Mouse (Mus musculus): ENCODE results near the gene Ces1a. TPM values are rescaled to one million over a fixed set of nuclear protein-coding genes. Genes with fewer than 3 reads are reported as not detected.

Ces1a gene
- total RNA-seq, 1 experiment, result 0.27 TPM

DNA sequence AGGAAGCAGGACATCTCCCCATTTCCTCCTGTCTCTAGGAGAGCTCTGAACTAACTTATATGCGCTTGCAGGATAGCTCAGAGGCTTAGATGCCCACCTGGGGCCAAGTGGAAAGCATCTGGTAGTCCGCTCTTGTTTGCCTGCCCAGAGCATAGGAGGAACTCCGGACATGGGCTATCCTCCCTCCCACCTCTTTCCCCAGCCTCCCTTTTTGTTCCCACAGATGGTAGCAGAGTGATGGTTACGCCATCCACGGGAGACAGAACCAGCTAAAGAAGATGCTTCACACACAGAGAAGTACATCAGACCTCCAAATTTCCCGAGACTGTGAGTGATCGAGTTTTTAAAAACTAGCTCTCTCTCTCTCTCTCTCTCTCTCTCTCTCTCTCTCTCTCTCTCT, 40.2 kb upstream of the Ces1a start:
- Histone ChIP-seq H3K36me3 (ENCODE audit: control insufficient read depth, insufficient read depth, low read length, poor library complexity, severe bottlenecking) (no peaks in the 10 kb centered on the region), H3K9ac (ENCODE audit: insufficient read depth, low read depth, low read length, poor library complexity, severe bottlenecking) (no peak overlapping the region), H3K4me3 (ENCODE audit: insufficient read depth in 1 of 2, low read depth in 1 of 2, low read length in 2 of 2, poor library complexity in 1 of 2, severe bottlenecking in 1 of 2) (no peak overlapping the region), H3K9me3 (ENCODE audit: control insufficient read depth, insufficient read depth, low read depth, low read length) (no peaks in the 10 kb centered on the region), H3K27ac (ENCODE audit: insufficient read depth, low read depth, low read length, poor library complexity, severe bottlenecking) (no peak overlapping the region), H3K4me1 (ENCODE audit: control insufficient read depth in 2 of 2, insufficient read depth in 2 of 2, low read length in 2 of 2, poor library complexity in 1 of 2) (peaks cover 0 to 9% of the 10 kb centered on the region in 2 experiments; a peak in 2 of 4 replicates)
- DNase-seq (ENCODE audit: low read depth, low spot score), result no peak
- no peak for TF ChIP-seq ZC3H11A (IDR thresholded peaks at IDR 0.05; ENCODE audit: borderline replicate concordance, low read depth, low read length)
- no peak for TF ChIP-seq HCFC1 (IDR thresholded peaks at IDR 0.05; ENCODE audit: borderline replicate concordance, insufficient read depth, low read length)
- TF ChIP-seq ZNF384 (IDR thresholded peaks at IDR 0.05; ENCODE audit: low read depth, low read length), result no peak
- TF ChIP-seq MAFK (IDR thresholded peaks at IDR 0.05; ENCODE audit: insufficient read depth, low read depth, low read length), result no peak
- TF ChIP-seq CHD2 (IDR thresholded peaks at IDR 0.05; ENCODE audit: low read depth, low read length), result no peak
- in situ Hi-C loops (cut with MboI; ENCODE audit: low sequenced_read_pairs in 2 of 2, unreplicated experiment in 2 of 2), result no loop called here

DNA sequence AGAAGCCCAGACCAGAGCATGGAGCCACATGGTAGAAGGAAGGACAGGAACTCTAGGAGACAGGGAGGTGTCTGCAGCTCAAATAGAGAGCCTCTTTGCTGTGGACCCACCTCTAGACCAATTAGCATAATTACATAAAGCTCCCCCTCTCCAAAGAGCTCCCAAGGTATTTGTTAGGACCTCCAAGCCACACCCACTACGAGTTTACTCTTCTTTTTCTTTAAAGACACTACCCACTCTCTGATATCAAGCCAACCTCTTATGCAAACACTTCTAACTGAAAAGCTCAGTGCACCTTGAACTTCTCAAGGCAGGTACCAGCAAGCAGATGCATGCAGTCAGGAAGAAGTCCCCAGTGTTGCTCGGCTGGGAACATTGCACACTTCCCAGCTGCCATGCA, 31.9 kb upstream of the Ces1a start, which contains the start of gene Ces1b:
Gene Ces1b (minus strand): TSS at position 131 of the 400 bp plus-strand sequence.
- H3K36me3 ChIP-seq (ENCODE audit: control insufficient read depth, insufficient read depth, low read length, poor library complexity, severe bottlenecking), result no peaks in the 10 kb centered on the region
- H3K4me3 ChIP-seq (ENCODE audit: insufficient read depth in 1 of 2, low read depth in 1 of 2, low read length in 2 of 2, poor library complexity in 1 of 2, severe bottlenecking in 1 of 2), result no peak within 1 kb of the TSS
- no peak for DNase-seq (ENCODE audit: low read depth, low spot score)
- H3K9ac ChIP-seq (ENCODE audit: insufficient read depth, low read depth, low read length, poor library complexity, severe bottlenecking), result no peak within 1 kb of the TSS
- in situ Hi-C loops (cut with MboI; ENCODE audit: low sequenced_read_pairs in 2 of 2, unreplicated experiment in 2 of 2), result no loop called here
- TF ChIP-seq CHD2 (IDR thresholded peaks at IDR 0.05; ENCODE audit: low read depth, low read length) (no peak), MAFK (IDR thresholded peaks at IDR 0.05; ENCODE audit: insufficient read depth, low read depth, low read length) (no peak), HCFC1 (IDR thresholded peaks at IDR 0.05; ENCODE audit: borderline replicate concordance, insufficient read depth, low read length) (no peak), ZNF384 (IDR thresholded peaks at IDR 0.05; ENCODE audit: low read depth, low read length) (no peak), ZC3H11A (IDR thresholded peaks at IDR 0.05; ENCODE audit: borderline replicate concordance, low read depth, low read length) (no peak)
- H3K9me3 ChIP-seq (ENCODE audit: control insufficient read depth, insufficient read depth, low read depth, low read length), result no peaks in the 10 kb centered on the region
- no peak within 1 kb of the TSS for H3K27ac ChIP-seq (ENCODE audit: insufficient read depth, low read depth, low read length, poor library complexity, severe bottlenecking)
- H3K4me1 ChIP-seq (ENCODE audit: control insufficient read depth in 2 of 2, insufficient read depth in 2 of 2, low read length in 2 of 2, poor library complexity in 1 of 2), result no peaks in the 10 kb centered on the region

DNA sequence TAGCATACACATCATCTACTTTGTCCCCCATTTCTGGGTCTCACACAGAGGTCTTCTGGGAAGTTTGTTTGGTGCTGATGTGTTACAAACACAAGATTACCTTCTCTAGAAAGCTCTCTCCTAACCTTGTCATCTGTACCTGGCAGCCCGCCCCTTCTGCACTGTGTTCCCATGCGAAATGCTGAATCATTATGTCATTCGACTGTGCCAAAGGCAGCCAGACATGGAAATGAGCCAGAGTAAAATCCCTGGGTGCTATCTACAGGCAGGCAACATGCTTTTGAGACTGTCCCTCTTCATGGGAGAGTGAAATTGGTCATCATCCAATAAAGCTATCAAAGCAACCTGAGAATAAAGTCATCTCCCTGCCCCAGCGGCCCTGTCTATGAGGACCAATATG, 27.3 kb upstream of the Ces1a start:
- in situ Hi-C loops (cut with MboI; ENCODE audit: low sequenced_read_pairs in 2 of 2, unreplicated experiment in 2 of 2), result no loop called here
- Histone ChIP-seq H3K4me1 (ENCODE audit: control insufficient read depth in 2 of 2, insufficient read depth in 2 of 2, low read length in 2 of 2, poor library complexity in 1 of 2) (no peaks in the 10 kb centered on the region), H3K27ac (ENCODE audit: insufficient read depth, low read depth, low read length, poor library complexity, severe bottlenecking) (no peak overlapping the region), H3K9ac (ENCODE audit: insufficient read depth, low read depth, low read length, poor library complexity, severe bottlenecking) (no peak overlapping the region), H3K9me3 (ENCODE audit: control insufficient read depth, insufficient read depth, low read depth, low read length) (no peaks in the 10 kb centered on the region), H3K4me3 (ENCODE audit: insufficient read depth in 1 of 2, low read depth in 1 of 2, low read length in 2 of 2, poor library complexity in 1 of 2, severe bottlenecking in 1 of 2) (no peak overlapping the region), H3K36me3 (ENCODE audit: control insufficient read depth, insufficient read depth, low read length, poor library complexity, severe bottlenecking) (no peaks in the 10 kb centered on the region)
- no peak for DNase-seq (ENCODE audit: low read depth, low spot score)
- TF ChIP-seq ZNF384 (IDR thresholded peaks at IDR 0.05; ENCODE audit: low read depth, low read length) (no peak), HCFC1 (IDR thresholded peaks at IDR 0.05; ENCODE audit: borderline replicate concordance, insufficient read depth, low read length) (no peak)

DNA sequence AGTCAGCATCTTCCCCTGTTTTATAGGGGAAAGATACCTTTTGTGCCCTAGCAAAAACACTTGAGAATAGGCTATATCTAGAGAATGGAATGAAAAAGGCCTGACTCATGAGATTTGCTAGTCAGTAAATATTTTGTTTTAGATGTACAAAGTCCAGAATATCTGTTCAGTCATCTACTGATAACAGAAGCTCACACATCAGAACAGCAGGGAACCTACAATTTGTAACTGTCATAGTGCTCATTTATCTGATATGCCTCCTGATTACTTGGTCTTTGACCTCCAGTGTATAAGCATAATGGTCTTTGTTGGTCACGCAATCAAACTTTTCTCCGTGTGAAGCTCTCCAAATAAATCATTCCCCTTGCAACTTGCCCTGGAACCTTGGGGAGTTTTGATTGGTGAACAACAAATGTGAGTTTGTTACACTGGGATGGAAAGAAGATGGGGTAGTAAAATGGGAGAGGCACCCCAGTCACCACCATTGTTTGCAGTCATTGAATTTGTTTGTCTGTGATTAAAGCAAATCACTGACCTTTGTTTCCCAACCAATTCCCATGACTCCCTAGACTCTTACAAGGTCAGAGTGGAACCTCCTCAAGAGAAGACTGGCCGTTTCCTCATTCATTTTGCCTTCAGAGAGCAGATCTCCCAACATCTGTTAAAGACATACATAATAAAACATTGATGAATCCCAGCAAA, 15.6 kb upstream of the Ces1a start:
- Histone ChIP-seq H3K4me3 (ENCODE audit: insufficient read depth in 1 of 2, low read depth in 1 of 2, low read length in 2 of 2, poor library complexity in 1 of 2, severe bottlenecking in 1 of 2) (no peak overlapping the region), H3K36me3 (ENCODE audit: control insufficient read depth, insufficient read depth, low read length, poor library complexity, severe bottlenecking) (no peaks in the 10 kb centered on the region), H3K4me1 (ENCODE audit: control insufficient read depth in 2 of 2, insufficient read depth in 2 of 2, low read length in 2 of 2, poor library complexity in 1 of 2) (no peaks in the 10 kb centered on the region; a peak in 1 of 4 replicates), H3K27ac (ENCODE audit: insufficient read depth, low read depth, low read length, poor library complexity, severe bottlenecking) (no peak overlapping the region; the same call in 1 of the 2 replicates), H3K9ac (ENCODE audit: insufficient read depth, low read depth, low read length, poor library complexity, severe bottlenecking) (no peak overlapping the region), H3K9me3 (ENCODE audit: control insufficient read depth, insufficient read depth, low read depth, low read length) (no peaks in the 10 kb centered on the region)
- in situ Hi-C loops (cut with MboI; ENCODE audit: low sequenced_read_pairs in 2 of 2, unreplicated experiment in 2 of 2), result no loop called here
- peak; percentile 31 for DNase-seq (ENCODE audit: low read depth, low spot score)
- no peak for TF ChIP-seq MAFK (IDR thresholded peaks at IDR 0.05; ENCODE audit: insufficient read depth, low read depth, low read length)
- TF ChIP-seq CHD2 (IDR thresholded peaks at IDR 0.05; ENCODE audit: low read depth, low read length), result no peak
- no peak for TF ChIP-seq ZC3H11A (IDR thresholded peaks at IDR 0.05; ENCODE audit: borderline replicate concordance, low read depth, low read length)
- TF ChIP-seq ZNF384 (IDR thresholded peaks at IDR 0.05; ENCODE audit: low read depth, low read length), result no peak
- no peak for TF ChIP-seq HCFC1 (IDR thresholded peaks at IDR 0.05; ENCODE audit: borderline replicate concordance, insufficient read depth, low read length)
